In the genomic region with DNA sequence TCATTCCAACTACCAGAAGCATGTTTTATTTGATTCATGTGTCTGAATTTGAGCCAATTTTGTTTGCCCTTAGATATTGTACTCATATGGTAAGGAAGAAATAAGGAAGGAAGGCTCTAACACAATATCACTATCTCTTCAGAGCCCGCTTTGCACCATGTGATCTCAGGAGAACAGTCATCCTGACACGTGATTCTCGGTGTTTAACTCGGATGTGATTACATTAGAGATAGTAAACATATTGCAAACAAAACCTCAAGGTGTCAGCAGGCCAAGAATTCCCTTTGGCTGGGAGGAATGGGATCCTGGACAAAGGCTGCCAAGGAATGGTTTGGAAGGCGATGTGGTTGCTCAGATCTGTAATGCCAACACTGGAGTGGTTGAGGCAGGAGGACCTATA, we compare ENCODE assay signal across 1 mouse cellular context.
TF ChIP-seq lines count a peak whose summit lies in the region.

No protein-coding gene starts in this region.

TF ChIP-seq in MEL, 35 proteins besides CTCF, POLR2A, EP300 and RAD21:
- TF ChIP-seq SIN3A (IDR thresholded peaks at IDR 0.05; ENCODE audit: low read length) (peak; percentile 44), ELF1 (IDR thresholded peaks at IDR 0.05; ENCODE audit: low read depth, low read length) (no peak), NELFE (IDR thresholded peaks at IDR 0.05; ENCODE audit: low read depth, low read length) (no peak), GABPA (IDR thresholded peaks at IDR 0.05; ENCODE audit: low read depth, low read length) (no peak), MAX (IDR thresholded peaks at IDR 0.05; ENCODE audit: low read length) (peak; percentile 96), MYB (IDR thresholded peaks at IDR 0.05; ENCODE audit: low read depth, low read length) (no peak), NRF1 (IDR thresholded peaks at IDR 0.05; ENCODE audit: insufficient read depth, low read depth, low read length, poor library complexity, severe bottlenecking) (no peak), MXI1 (IDR thresholded peaks at IDR 0.05; ENCODE audit: low read depth, low read length) (peak; percentile 80), USF1 (IDR thresholded peaks at IDR 0.05; ENCODE audit: low read depth, low read length) (peak; percentile 94), ZC3H11A (IDR thresholded peaks at IDR 0.05; ENCODE audit: low read depth, low read length) (no peak), BHLHE40 (IDR thresholded peaks at IDR 0.05; ENCODE audit: borderline replicate concordance, low read depth, low read length) (peak; percentile 88), MAZ (IDR thresholded peaks at IDR 0.05; ENCODE audit: low read depth, low read length) (no peak), USF2 (IDR thresholded peaks at IDR 0.05; ENCODE audit: borderline replicate concordance in 1 of 2, insufficient read depth in 1 of 2, low read depth in 1 of 2, low read length in 2 of 2) (peak in 1 of 2 experiments; percentile 86; a peak in 2 of 4 replicates), POLR2AphosphoS2 (IDR thresholded peaks at IDR 0.05; ENCODE audit: low read length) (no peak), CHD2 (IDR thresholded peaks at IDR 0.05; ENCODE audit: low read length) (no peak), ZNF384 (IDR thresholded peaks at IDR 0.05; ENCODE audit: low read depth, low read length) (no peak), TAL1 (IDR thresholded peaks at IDR 0.05; ENCODE audit: low read length) (no peak), POLR2AphosphoS5 (IDR thresholded peaks at IDR 0.05; ENCODE audit: borderline replicate concordance, low read depth, low read length) (no peak), ZMIZ1 (IDR thresholded peaks at IDR 0.05; ENCODE audit: low read depth, low read length) (no peak), ETS1 (IDR thresholded peaks at IDR 0.05; ENCODE audit: low read depth, low read length) (peak; percentile 82), RCOR1 (IDR thresholded peaks at IDR 0.05; ENCODE audit: low read depth, low read length) (peak; percentile 47; the same call in 1 of the 2 replicates), SMC3 (IDR thresholded peaks at IDR 0.05; ENCODE audit: low read depth, low read length) (no peak), HCFC1 (IDR thresholded peaks at IDR 0.05; ENCODE audit: low read depth, low read length) (no peak), E2F4 (IDR thresholded peaks at IDR 0.05; ENCODE audit: borderline replicate concordance, low read depth, low read length) (no peak), CHD1 (IDR thresholded peaks at IDR 0.05; ENCODE audit: low read depth, low read length) (no peak), KAT2A (conservative IDR thresholded peaks at IDR 0.05; ENCODE audit: low read depth, low read length) (no peak), MYC (IDR thresholded peaks at IDR 0.05; ENCODE audit: low read depth, low read length) (peak; percentile 77; the same call in 1 of the 2 replicates), GATA1 (IDR thresholded peaks at IDR 0.05; ENCODE audit: low read depth, low read length) (peak; percentile 71), JUND (IDR thresholded peaks at IDR 0.05; ENCODE audit: low read depth, low read length) (no peak), ZKSCAN1 (IDR thresholded peaks at IDR 0.05; ENCODE audit: low read depth, low read length) (no peak), TCF12 (IDR thresholded peaks at IDR 0.05; ENCODE audit: low read depth, low read length) (peak; percentile 33; the same call in 1 of the 2 replicates), MAFK (IDR thresholded peaks at IDR 0.05; ENCODE audit: borderline replicate concordance, low read depth, low read length) (no peak), UBTF (IDR thresholded peaks at IDR 0.05; ENCODE audit: borderline replicate concordance, insufficient read depth, low read depth, low read length) (no peak), MEF2A (IDR thresholded peaks at IDR 0.05; ENCODE audit: extremely low read depth, insufficient replicate concordance, low read depth, low read length, poor library complexity, severe bottlenecking) (no peak), TBP (IDR thresholded peaks at IDR 0.05; ENCODE audit: low read depth, low read length) (no peak)
